Mouse (Mus musculus) heart, adult 9 months (tissue): ENCODE results near the gene Npy2r.

ENCODE experiments used
- DNase-seq, 2 experiments: peaks; one replicate each; pipeline ENCODE4 v3.0.0; 2022; ENCODE audit warnings: low spot score in 2 of 2

Gene Npy2r

GRCm38 (mm10) chr3:82547908-82548721 lies at the start of gene Npy2r:
TSS of gene Npy2r (minus strand) at chr3:82548084.
- DNase-seq, result no peak

DNA sequence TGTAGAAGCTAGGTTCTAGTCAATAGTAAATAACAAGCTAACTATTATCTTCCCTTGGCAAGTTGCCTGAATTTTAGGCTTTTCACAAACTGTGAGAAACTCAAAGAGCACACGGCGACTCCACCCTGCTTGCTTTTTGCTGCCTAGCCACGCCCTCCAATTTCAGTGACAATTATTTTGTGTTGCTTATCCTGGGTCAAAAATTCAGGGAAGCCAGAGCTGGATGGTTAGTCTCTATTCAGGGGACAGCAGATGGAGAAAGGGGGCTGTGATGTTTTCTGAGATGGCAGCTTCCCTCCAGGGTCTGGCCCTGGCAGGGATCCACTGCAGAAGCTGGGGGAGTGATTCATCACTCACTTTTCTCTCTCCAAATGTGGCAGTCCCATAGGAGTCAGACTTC lies 9.9 kb upstream of the Npy2r start:
- no peak for DNase-seq

DNA sequence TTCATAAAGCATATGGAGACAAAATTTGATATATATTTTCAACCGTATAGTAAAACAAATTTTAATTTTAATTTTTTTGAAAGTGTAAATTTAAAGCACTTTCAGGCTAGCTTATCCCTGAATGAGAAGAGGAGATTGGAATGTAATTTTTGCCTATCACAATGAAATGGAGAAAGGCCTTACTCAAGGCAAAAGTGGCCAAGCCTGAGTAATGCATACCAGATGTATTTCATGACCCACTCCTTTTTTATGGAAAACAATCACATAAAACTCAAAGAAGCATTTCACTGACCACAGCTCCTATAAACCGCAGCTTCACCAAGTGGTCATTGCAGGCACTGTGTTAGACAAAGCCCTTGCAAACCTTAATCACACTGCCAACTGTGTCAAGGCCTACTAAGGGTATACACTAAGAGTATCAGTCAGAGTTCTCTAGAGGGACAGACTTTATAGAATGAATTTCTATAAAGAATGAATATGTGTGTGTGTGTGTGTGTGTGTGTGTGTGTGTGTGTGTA lies 8.5 kb upstream of the Npy2r start:
- no peak for DNase-seq

DNA sequence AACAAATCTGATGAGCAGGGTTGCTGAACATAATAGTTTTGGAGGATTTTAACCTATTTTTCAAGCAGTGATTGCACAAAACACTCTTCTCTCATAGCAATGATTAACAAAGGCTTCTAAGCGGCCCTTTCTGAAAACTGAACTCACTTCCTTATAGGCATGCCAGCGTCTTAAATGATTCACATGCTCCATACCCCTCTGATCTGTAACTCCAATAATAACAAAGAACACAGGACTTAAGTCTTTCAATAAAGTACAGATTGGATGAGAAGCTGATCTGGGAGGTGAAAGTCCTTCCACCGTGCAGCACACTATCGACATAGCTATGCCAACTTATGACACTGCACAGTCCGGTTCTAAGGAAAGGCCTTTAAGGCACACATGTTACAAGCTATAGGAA lies 2.0 kb upstream of the Npy2r start:
- no peak for DNase-seq

- DNase-seq, result no peak
These were observed 869 bp upstream of the Npy2r start for GRCm38 (mm10) chr3:82548753-82549152.

- no peak for DNase-seq
These were observed 6.4 kb downstream of the Npy2r start for GRCm38 (mm10) chr3:82541449-82541848.

DNA sequence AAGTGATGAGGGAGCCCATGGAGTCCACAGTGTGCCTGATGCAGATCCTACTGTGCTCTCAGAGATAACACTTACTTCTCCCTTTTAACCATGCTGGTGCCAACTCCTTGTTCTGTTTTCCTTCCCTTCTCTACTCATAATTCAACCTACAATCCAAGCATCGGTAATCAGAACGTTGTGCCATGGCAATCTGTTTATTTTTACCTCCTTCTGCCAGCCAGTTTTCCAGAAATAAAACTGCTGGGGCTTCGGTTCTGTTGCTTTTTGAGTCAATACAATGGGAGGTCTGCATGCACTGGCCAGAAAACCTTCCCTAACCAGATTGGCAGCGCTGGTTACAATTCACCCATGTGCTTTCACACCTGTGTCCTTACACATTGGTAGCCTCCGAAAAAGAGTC lies 7.9 kb downstream of the Npy2r start:
- no peak for DNase-seq

DNA sequence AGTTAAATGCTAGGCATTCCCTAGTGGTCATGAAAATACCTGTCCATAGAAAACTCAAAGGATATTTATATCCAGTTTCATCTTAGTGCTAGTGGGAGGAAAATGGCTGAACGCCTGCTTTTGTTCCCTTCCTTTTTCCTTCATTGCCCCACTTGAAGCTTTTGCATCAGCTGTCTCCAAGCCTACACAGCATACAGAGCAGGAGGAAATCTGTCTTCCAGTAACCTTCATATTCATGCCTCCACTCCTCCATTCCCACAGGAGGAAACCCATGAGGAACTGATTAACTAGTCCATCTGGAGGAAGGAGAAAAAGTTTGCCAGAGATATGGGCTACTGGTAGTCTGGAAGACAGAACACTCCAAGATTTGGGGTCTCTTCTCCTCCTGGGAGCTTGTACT lies 23.1 kb downstream of the Npy2r start:
- DNase-seq, result no peak

DNA sequence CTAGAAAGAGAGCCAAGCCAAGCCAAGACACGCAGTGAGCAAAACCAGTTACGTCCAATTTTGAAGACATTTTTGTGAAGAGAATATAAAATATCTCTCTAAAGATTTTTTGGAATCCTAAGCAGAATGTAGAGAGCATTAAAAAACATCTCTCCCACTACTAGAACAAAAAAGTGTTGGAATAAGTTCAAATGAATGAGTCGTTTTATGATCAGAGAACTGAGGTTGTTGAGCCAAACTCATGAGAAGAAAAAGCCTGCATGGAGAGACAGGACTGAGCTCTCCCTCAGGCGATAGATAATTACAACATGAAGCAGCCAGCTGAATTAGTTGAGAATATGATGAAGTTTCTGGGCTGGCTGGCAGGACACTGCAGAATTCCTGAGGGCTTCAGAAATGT lies 49.9 kb downstream of the Npy2r start:
- DNase-seq, result no peak
